Mouse (Mus musculus) cerebellum, adult 2 months (tissue): ENCODE measurements at regions not wholly inside any gene's neighbourhood (a gene's known extent, or its start where the extent isn't known, plus 50 kb on each side); places are given as distances from the start of the nearest gene placed in this dataset.

Source experiments
- DNase-seq, 2 experiments: peaks; one replicate each; pipeline ENCODE4 v3.0.0; 2021
- H3K27ac ChIP-seq: fragments of 200-500 bp; 2 replicates; pipeline ENCODE4 v1.5.1; 2012; ENCODE audit warnings: low read length, control low read depth, inconsistent platforms; ENCODE audit not compliant: insufficient read depth
- H3K27me3 ChIP-seq: fragments of 200-500 bp; 2 replicates; pipeline ENCODE4 v1.6.1; 2012; ENCODE audit warnings: inconsistent platforms, mild to moderate bottlenecking, low read length, moderate library complexity; ENCODE audit not compliant: control insufficient read depth, insufficient read depth
- H3K4me1 ChIP-seq: fragments of 200-500 bp; 2 replicates; pipeline ENCODE4 v1.6.1; 2011; ENCODE audit warnings: low read length; ENCODE audit not compliant: control insufficient read depth, insufficient read depth
- H3K4me3 ChIP-seq: fragments of 200-500 bp; replicated peaks from 2 replicates; pipeline ENCODE3; 2011; ENCODE audit warnings: mild to moderate bottlenecking, low read depth, low read length, control low read depth; ENCODE audit not compliant: insufficient read depth
- CTCF ChIP-seq: fragments of 200-500 bp; IDR thresholded peaks from 2 replicates; pipeline ENCODE4 v1.5.1; 2011; ENCODE audit warnings: low read depth, mild to moderate bottlenecking, control low read depth, low read length, moderate library complexity, borderline replicate concordance; ENCODE audit not compliant: insufficient read depth
- POLR2A ChIP-seq: fragments of 200-500 bp; IDR thresholded peaks from 2 replicates; pipeline ENCODE4 v1.6.1; 2011; ENCODE audit warnings: low read length, control low read depth, borderline replicate concordance; ENCODE audit not compliant: insufficient read depth
- WGBS: fragments of 180-500 bp; shearing (Covaris S2); methylation state at CpG from one replicate; pipeline ENCODE4 v1.1.7; 2018; 5-methylcytosine and 5-hydroxymethylcytosine counted together

DNA sequence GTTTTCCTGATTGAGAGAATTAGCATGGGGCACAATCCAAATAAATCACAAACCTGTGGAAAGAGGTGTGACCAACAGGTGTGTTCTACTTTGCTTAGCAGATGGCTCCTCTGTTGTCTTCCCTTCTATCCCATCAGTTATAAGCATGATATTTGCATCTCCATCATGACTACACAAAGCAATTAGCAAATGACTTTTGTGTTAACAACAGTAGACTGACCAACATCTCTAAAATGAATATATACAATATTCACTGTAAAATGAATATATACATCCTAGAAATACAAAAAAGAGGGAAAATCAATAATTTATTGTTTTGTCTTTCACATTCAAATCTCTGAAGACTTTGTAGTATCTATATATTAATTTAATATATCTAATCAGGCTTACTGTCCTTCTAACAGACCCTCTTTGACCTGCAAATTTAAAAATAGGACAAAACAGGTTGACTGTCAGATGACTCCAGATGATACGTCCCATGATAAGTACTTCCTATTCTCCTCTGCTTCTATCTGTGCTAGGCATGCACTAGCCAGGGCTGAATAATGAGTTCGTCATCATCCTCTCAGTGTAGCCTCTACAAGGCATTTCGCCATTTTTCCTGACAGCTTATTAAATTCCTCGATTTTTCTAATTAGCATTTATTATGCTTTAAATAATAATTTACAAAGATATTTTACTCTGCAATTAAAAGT, 519.5 kb upstream of the Cited2 start:
- no peak for DNase-seq
- TF ChIP-seq POLR2A: no peak
- no peak for TF ChIP-seq CTCF
- no peaks in the 10 kb centered on the region for H3K4me1 ChIP-seq
- no peaks in the 10 kb centered on the region for H3K27me3 ChIP-seq
- WGBS: 85% methylated on average over 4 of the region's 4 CpGs
- H3K4me3 ChIP-seq: no peak overlapping the region
- H3K27ac ChIP-seq: no peak overlapping the region

DNA sequence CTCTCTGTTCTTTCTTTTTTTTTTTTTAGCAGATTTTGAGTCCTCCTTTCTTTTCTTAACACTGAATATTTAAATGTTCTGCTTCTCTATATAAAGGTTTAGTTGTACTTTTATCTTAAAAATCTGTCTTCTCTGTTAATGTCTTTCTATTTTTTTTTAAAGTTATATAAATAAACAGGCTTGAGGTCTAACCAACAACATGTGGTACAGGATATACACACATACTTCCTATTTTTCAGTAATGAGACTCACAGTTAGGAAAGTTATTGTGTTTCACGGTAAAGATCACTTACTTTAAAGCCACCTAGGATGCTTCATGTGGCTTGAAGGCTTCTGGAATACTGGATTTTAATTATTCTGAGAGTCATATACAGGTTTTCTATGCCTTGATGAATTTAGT, 518.9 kb upstream of the Cited2 start:
- H3K27me3 ChIP-seq: no peaks in the 10 kb centered on the region
- H3K4me3 ChIP-seq: no peak overlapping the region
- DNase-seq: no peak
- no peak for TF ChIP-seq CTCF
- TF ChIP-seq POLR2A: no peak
- 98% methylated on average over 1 of the region's 1 CpGs for WGBS
- no peaks in the 10 kb centered on the region for H3K4me1 ChIP-seq
- H3K27ac ChIP-seq: no peak overlapping the region

DNA sequence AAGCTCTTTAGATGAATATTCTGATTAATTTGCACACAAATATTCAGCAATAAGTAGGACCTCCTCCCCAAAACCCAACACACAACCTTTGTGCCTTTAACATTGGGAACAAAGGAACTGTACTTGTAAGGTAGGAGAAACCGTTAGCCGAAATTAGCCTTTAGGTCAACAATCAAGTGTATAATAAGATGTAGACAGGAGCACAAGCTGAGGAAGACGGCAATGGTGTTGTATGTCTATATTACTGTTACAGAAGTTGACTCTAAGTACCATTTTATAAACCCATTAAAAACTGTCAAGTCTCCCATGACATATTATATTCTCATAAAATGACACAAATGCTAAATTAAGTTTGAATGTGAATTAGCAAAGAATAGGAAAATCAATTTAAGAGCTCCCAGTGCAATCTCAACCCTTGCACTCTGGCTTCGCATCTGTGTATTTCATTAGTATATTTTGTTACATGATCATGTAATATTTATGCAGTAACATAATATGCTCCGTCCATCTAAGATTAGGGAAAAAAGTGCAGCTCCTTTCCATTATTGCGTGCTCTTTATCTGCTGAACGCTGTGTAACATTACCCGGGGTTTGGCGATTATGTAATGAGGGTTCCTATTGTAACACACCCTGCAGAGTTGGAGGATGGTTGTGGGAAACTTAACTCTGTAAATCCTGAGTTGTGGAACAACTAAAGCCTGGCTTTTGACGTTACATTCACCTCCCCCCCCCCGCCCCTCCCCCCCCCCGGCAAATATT, 510.3 kb upstream of the Cited2 start:
- Histone ChIP-seq H3K27ac (no peak overlapping the region), H3K4me3 (no peak overlapping the region), H3K27me3 (no peaks in the 10 kb centered on the region), H3K4me1 (no peaks in the 10 kb centered on the region)
- WGBS: 28% methylated on average over 12 of the region's 12 CpGs
- TF ChIP-seq CTCF (no peak), POLR2A (no peak)
- peak in 1 of 2 experiments; percentile 45 for DNase-seq

GRCm38 (mm10) chr10:17213310-17214064, 509.5 kb upstream of the Cited2 start:
- Histone ChIP-seq H3K27me3 (no peaks in the 10 kb centered on the region), H3K4me1 (no peaks in the 10 kb centered on the region), H3K27ac (no peak overlapping the region), H3K4me3 (no peak overlapping the region)
- WGBS: 32% methylated on average over 7 of the region's 7 CpGs
- TF ChIP-seq CTCF (no peak), POLR2A (no peak)
- DNase-seq: no peak

- Histone ChIP-seq H3K27ac (no peak overlapping the region), H3K27me3 (no peaks in the 10 kb centered on the region), H3K4me1 (no peaks in the 10 kb centered on the region), H3K4me3 (no peak overlapping the region)
- DNase-seq: no peak
- TF ChIP-seq POLR2A: no peak
- no peak for TF ChIP-seq CTCF
- 90% methylated on average over 2 of the region's 2 CpGs for WGBS
Measured at GRCm38 (mm10) chr10:17214065-17214440, 509.0 kb upstream of the Cited2 start.

GRCm38 (mm10) chr10:17215029-17215428, 508.0 kb upstream of the Cited2 start:
- no peak for DNase-seq
- Histone ChIP-seq H3K4me3 (no peak overlapping the region), H3K4me1 (no peaks in the 10 kb centered on the region), H3K27ac (no peak overlapping the region), H3K27me3 (no peaks in the 10 kb centered on the region)
- TF ChIP-seq POLR2A: no peak
- no peak for TF ChIP-seq CTCF
- 77% methylated on average over 3 of the region's 3 CpGs for WGBS

- Histone ChIP-seq H3K4me1 (no peaks in the 10 kb centered on the region), H3K4me3 (no peak overlapping the region), H3K27ac (no peak overlapping the region), H3K27me3 (no peaks in the 10 kb centered on the region)
- no peak for TF ChIP-seq POLR2A
- TF ChIP-seq CTCF: no peak
- WGBS: 54% methylated on average over 2 of the region's 2 CpGs
- no peak for DNase-seq
Measured at GRCm38 (mm10) chr10:17221495-17221894, 501.5 kb upstream of the Cited2 start.
